Mouse (Mus musculus) gonadal fat pad, adult 2 months (tissue): Measurements from ENCODE around the gene Dcdc2c. TPM values are rescaled to one million over a fixed set of nuclear protein-coding genes. Genes with fewer than 3 reads are reported as not detected.

Experiments used
- DNase-seq: peaks from one replicate; pipeline ENCODE4 v3.0.0-alpha.2; 2012; ENCODE audit warnings: low read depth
- polyA plus RNA-seq: library from polyadenylated mRNA; depleted of rRNA; stranded (reverse); fragments of >200 nt; gene quantifications from 2 replicates; pipeline ENCODE4 v1.2.3, GENCODE M21; 2012; rRNA removed

The Dcdc2c gene
- not detected in 2 replicates for polyA plus RNA-seq

DNA sequence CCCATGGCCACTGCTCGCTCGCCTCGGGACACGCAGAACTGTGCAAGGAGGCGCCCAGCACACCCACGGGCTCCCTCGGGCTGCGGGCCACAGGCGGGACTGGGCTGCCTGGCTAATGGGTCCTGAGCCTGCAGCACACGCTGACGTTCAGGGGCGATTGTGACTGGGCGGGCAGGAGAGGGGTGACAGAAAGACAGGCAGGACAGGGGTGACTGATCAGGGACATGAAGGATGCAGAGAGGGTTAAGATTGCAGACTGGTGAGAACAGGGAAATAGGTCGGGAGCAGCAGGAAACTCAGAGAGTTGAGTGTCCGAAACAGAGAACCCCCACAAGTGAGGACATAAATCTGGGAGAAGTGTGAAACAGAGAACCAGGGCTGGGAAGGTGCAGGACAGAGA is at the start of gene Dcdc2c:
Gene Dcdc2c (minus strand): TSS at position 101 of the 400 bp plus-strand sequence.
- DNase-seq, result no peak

DNA sequence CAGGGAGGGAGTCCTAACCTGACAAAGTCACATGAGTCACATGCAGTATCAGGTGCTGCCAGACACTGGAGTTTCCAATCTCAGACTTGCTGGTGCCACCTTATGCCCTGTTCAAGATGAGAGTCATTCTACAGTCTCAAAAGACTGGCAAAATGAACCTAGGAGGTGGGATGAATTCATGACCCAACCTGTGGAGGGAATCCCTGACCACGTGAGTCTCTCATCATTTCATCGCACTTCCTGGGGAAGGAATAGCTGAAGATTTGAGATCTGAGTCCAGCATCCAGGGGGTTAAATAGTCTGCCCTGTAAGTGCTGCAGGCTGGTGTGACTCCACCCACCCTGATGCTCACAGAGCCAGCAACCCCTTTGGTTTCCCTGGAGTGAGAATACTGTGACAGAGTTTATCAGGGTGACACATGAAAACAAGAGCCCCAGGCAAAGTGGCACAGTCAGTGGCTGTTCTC is 46.4 kb upstream of the Dcdc2c start:
- no peak for DNase-seq

DNA sequence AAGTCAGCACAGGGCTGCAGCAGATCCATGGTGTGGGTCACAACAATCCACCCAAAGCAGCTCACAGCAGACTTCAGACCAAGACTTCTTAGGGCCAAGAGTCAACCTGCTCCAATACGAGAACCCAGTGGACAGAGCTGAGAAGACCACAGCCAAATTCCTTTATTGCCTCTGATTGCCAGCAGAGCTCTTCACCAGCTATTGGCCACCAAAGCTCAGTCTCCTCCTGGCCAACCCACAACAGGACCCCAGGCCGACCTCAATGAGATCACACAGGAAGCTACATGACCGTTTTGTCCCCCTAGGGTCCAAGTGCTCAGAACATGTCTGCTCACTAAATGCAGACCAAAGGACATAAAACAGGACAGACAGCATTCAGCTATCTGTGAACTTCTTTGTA is 45.9 kb upstream of the Dcdc2c start:
- no peak for DNase-seq

DNA sequence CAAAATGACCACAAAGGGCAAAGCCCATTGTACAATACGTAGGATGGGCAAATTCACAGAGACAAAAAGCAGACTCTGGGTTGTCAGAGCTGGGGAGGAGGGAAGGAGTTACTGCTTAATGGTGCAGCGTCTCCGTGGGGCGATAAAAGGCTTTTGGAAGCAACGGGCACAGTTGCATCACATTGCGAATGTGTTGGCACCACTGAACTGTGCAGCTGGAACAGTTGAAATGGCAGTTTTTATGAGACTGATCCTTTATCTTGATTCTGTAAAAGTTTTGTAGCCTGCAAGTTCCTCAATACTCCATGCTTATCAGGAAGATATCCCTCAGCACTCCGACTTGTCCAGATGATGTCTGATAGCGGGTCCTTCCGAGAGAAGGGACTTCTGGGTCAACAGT is 45.5 kb upstream of the Dcdc2c start:
- DNase-seq, result no peak

DNA sequence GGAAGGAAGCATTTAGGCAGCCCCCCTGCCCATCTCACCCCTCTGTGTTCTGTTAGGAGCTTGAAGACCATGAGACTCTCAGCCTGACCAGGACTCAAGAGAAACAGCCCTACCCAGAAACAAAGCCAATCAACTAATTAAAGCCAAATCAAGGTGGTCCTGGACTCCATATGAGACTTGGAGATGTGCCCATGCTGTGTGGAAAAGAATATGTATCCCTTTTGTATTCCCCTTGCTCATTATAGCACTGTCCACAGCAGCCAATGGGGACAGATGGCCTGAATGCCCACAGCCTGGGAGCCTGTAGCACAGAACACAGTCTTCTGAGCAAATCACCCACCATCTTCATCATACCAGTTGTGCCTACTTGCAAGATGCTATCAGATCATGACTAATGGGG is 44.7 kb upstream of the Dcdc2c start:
- DNase-seq, result no peak

DNA sequence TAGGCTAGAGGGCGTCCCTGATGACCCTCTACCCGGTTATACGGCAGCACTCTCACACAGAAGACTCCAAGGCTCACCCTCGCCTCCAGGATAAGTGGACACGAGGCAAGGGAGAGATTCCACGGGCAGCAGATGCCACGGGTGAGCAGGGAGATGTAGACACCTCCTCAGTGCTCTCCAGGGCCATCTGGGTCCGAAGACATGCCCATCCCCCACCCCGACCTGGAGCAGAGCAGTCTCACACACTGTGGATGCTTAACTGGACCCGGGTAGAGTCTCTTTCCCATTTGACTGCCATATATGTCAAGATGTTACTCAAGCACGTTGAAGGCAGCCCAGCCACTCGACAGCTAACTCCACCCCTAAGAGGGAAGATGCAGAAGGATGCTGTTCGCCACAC is 38.2 kb upstream of the Dcdc2c start:
- no peak for DNase-seq

DNA sequence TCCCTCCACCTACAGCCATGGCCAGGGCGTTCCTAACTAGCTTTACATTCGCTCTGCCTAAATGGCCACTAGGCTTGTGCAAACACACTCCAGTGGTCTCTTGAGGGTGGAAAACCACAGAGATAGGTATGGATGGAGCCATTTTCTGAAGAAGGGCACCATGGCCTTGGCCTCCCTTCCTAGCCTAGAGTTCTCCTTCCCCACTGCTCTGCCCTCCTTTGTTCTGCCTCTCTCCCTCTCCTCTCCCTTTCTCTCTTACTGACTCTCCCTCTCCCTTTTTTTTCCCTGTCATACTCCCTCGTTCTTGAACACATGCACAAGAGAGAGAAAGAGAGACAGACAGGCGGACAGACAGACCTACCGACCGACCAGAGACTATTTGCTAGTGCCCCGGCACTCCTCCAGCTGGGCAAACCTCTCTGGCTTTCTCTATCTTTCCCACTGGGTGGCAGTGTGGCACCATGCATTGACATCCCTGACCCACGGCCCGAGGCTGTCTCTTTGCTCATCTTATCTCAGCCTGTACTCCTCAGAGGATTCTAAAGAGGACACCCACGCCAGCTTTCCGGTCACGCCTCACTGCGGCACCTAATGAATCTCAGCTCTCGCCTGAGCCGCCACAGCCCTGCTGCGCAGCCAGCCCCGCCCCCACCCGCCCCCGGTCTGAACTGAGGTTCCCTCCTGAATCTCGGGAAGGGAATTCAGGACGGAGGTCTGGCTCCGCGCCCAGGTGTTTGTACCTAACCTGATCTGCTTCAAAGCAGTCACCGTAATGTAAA is 37.1 kb upstream of the Dcdc2c start:
- DNase-seq, result peak; percentile 24

DNA sequence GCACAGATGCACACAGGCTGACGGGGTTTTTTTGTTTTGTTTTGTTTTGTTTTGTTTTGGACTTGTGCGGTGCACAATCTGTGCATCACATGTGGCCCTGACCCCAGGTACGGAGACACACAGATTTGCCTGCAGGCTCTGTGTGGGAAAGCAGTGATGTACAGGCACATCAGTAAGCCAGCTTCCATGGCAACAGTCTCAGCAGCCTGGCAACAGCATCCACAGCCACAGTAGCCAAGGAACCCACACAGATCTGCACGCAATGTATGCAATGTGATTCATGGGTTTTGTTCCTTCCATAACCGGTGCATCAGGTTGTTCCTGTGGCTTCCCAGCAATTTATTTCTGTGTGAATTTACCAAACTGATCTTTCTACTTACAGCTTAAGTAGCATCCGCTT is 35.8 kb upstream of the Dcdc2c start:
- no peak for DNase-seq

DNA sequence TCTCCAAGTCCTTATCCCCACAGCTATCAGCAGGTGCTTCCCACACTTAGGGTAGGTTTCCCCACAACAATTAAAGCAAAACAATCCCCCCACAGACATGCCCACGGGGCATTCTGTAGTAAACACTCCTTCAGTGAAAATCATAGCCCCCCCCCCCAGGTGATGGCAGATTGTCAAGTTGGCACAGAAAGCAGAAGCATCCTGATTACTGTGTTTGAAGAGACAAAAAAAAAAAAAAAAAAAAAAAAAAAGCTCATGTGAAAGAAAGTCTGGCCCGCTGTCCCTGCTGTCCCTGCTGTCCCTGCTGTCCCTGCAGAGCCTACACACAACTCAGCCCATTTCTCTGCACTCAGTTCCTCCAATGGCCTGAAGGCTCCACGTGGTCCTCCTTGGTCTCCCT is 31.8 kb upstream of the Dcdc2c start:
- DNase-seq, result no peak

DNA sequence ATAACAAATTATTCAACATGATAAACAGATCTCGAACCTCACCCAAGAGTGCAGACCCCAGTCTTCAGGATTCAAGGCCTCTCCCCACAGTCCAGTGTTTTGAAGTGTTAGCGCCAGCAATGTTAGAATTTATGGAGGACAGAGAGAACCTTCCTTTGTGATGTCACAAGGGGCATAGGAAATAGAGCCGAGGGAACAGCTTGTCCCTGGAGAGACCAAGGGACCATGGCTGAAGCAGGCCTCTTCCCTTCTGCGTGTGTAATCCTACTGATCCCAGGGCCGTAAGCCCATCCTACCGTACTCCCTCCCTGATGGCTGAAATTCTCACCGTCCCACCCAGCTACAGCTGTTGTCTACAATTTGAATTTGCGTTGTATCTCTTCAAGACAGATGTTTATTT is 30.2 kb upstream of the Dcdc2c start, which contains the start of gene Allc:
Gene Allc (minus strand): TSS at position 101 of the 400 bp plus-strand sequence.
- DNase-seq, result no peak

DNA sequence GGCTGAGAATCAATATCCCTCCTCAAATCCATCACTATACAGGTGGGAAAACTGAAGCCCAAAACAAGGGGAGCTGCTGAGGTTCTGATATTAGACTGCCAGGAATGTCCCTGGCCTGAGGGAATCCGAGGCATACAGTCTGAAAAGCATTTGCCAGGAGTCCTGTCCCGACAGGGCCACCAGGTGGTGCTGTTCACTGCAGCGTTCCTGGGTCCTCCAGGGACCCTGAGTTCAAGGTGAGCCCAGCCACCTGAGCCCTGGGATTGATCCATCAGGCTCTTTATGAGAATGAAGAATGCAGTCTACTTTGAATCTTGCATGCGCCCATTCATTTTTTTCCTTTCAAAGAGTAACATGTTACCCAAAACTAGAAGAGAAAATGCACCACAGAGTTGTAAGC is 26.9 kb upstream of the Dcdc2c start:
- no peak for DNase-seq

DNA sequence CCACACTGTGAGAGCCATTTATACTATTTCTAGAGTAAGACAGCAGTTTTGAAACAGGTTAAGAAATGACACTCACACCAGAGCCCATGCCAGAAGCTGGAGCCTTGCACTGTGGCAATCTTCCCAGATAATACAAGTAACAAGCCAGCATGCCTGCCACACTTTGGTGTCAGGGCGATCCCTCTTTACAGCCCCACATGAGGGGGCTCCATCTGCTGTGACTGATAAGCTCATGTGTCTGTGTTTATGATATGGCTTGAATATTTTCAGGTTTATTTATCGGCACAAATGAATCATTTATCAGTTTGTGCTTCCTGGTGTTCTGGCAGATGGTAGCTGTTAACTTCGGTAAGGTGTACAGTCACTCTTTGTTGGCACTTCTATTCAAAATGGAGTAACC is 25.9 kb upstream of the Dcdc2c start:
- no peak for DNase-seq

DNA sequence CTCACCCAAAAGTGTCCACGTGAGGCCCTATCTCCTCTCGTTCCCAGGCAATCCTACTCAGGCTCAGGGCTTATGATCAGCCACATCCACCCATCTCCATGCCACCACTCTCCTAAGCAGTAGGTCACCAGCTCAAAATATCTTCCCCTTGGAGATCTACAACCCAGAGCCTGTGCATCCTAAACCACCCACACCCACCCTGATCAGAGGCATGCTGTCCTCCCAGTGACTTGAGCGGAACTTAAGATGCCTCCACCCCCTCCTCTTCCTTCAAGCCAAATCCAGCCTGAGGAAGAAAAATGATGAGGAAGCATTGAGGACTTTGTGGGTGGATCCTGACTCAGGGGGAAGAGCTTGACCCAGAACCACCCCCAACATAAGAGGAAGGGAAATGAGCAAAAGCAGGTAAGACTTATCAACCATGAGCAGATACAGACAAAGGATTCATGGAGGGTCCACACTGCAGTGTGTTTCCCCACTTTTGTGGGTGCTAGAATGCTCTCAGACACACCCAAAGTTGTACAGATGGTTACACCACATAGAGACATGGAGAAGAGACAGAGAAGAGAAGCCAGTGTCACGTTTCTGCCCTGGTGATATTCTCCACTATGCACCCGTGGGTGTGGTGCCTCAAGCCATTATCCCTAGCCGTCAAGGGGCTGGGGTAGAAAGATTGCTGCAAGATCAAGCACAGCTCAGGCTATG is 23.3 kb upstream of the Dcdc2c start:
- no peak for DNase-seq

DNA sequence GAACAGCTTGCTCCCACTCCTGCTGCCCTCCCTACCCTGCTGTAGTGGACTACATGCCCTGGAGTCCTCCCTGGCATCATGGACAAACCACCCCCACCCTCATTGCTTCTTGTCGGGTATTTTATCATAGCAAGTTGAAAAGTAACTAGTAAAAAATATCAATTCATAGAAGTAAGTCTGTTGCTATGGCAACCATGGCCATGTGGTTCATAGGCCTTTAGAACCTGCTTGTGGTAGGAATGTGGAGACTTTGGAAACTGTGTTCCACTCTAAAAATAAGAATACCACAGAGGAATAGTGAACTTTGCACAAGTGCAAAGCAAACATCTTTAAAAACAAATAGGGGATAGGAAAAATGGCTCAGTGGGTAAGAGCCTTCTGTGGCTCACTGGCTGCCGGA is 20.0 kb upstream of the Dcdc2c start:
- no peak for DNase-seq

DNA sequence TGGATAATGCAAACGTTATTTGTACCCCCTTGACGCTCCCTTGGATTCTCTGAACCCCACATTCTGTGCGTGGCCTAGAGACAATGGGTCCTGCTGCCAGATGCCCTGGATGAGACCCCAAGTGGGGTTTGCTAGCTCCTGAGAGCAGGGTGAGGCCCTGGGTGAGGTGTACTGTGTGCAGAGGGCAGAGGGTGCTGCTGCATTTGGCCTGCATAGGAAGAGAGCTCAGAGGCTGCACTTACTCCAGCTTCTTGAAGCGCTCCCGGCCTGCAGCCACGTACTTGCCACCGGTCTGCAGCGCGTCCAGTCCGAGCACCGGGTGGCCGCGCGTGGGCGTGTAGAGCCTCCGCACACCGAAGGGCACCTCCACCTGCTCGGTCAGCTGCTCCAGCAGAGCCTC is 424 bp downstream of the Dcdc2c start:
- no peak for DNase-seq

DNA sequence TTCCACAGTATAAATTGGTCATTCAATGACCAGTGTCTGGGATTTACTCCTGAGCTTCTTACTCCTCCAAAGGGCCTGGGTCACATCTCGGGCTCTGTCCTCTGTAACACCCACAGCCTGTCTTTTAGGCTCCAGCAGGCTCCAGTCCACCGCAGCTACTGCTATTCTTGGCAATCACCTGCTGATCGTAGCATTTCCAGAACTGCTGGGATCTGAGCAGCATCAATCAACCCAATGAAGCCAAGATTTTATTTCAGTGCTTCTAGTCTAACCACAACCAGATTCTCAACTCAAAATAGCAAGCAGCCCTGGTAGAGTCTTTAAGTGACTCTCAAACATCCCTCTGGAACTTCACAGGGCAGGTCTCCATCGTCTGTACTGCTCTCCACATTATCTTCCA is 3.3 kb downstream of the Dcdc2c start:
- no peak for DNase-seq

DNA sequence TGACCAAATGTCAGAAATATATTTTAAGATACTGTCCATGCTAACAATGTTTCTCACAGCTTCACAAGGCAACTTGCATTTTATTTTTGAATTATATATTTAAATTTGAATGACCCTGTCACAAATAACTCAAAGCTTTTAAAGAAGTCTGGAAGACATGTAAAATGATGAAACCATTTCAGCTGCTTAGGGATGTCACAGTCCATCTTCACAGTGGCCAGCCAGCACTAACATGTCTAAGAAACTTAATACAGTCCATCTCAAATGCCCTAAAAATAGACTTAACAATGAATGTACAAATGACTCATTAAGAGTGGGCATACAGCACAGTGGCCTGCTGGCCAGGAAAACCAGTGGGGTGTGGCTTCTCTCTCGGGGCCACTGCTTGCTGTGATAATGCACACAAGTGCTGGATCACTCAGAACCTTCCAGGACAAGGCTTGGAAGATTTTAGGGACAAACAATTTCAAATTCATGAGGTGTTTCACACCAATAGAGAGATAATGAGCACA is 37.9 kb downstream of the Dcdc2c start:
- no peak for DNase-seq

DNA sequence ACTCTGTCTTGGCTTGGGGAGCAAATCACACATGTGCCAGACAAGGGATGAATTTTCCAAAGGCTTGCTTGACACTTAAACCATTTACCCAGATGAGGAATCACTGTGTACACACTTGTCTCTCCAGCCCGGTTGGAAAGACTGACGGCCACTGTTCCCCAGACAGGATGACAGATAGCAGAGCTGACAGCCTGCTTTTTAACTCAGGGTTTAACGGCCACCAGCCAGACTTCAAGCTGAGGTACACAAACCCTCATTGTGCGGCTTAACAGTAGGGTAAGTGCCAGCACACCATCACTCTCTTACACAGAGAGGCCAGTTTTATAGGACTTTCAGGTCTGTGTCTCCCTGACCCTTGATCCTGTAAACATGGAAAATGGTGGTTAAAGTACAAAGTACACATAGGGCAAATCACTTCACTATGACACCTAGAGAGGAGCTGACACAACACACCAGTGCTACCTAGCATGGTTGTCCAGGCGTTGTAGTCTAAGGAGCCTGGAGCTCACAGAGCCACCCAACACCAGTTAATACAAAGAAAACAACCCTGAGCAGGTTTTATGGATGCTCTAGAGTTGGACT is 42.4 kb downstream of the Dcdc2c start:
- no peak for DNase-seq

DNA sequence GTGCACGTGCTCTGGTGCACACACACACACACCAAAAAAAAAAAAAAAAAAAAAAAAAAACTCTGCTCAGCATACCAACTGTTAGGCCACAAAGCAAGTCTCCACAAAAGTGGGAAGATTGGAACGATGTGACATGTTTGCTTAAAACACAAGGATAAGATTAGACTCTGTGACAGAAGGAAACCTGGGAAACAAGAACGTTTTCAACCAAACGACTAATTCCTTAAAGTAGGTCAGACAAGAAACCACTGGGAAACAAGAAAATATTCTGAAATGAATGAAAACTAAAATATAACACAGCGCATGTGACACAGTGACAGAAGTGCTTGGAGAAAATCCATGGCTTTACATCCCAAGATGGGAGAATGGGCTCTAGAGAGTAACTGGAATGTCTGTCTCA is 57.9 kb downstream of the Dcdc2c start:
- no peak for DNase-seq

DNA sequence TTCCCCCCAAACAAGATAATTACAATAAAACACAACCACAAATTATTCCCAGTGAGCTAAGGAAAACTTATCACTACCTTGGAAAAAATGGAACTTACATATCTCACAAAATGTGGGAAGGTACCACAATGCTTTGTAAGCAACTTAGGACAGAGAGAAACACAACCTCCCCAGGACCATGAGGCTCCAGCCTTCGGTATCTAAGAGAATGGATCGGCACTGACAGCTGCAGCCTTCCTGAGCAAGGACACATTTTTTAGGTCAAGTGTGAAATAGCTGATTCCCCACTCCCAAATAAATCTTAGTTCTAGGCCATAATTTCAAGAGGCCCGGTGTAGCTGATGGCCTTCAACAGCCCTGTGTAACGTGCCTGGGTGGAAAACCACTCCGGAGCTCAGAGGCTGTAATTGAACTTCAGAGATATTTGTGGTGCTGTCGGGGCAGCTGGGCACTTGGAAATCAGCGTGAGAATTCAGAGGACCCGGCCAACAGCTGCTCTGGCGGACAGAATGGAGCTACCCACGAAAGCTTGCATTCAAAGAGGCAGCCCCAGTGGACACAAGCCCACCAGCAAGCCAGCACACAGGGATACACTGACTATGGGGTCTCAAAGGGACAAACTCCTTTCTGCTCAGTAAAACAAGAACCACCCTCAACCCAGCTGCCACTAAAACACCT is 69.6 kb downstream of the Dcdc2c start:
- no peak for DNase-seq

DNA sequence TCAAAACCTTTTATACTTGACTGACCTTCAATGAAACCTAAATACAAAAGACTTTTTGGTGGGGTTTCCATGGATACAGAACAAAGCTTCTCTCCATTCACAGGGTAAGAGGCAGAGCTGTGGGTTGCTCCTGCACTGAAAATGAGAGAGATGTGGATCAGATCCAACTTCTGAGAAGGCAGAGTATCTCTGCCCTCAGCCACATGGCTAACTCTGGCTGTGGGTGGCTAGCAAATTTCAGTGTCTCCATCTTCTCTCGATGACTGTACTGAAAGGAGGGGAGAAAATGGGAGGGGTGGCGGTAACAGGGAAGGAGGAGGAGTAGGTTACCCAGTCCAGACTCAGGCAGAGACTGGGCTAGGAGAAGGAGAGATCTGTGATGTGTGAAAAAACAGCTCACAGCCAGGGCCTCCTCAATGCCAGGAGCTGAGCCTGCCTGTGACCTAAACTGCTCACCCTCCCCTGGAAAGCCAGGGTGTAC is 91.2 kb downstream of the Dcdc2c start:
- DNase-seq, result no peak

DNA sequence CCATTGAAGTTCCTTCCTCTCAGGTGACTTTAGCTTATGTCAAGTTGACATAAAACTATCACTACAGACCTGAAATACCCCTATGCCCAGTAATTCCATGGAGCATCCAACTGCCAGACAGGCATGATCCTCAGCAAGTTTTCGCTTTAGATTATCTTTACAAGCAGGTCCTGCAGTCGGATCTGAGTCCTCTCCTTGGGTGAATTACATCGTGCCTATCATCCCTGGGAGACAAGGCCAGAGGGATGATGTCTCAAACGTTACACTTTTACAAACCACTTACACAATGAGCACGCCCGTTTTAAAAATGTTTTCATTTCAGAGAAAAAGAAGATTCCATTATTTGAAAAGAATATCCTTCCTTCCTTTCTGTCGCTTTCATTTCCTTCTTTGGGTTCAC is 91.7 kb downstream of the Dcdc2c start:
- DNase-seq, result no peak
